Mouse (Mus musculus) myocyte (in vitro differentiated cells): Measurements from ENCODE around the gene Sap30bp.

ENCODE experiments used
- E2F4 ChIP-seq: IDR thresholded peaks from one replicate; pipeline ENCODE4 v1.6.1; 2011; ENCODE audit warnings: mild to moderate bottlenecking, control low read depth, moderate library complexity; ENCODE audit not compliant: insufficient read depth
- MAX ChIP-seq: IDR thresholded peaks from one replicate; pipeline ENCODE4 v1.6.1; 2011; ENCODE audit warnings: low read depth, mild to moderate bottlenecking, control low read depth
- MYOG ChIP-seq, 3 experiments: IDR thresholded peaks; one replicate each; pipeline ENCODE4 v1.6.1; 2011; ENCODE audit warnings: control low read depth in 2 of 3, low read depth in 2 of 3, mild to moderate bottlenecking in 2 of 3; ENCODE audit not compliant: insufficient read length in 2 of 3, control insufficient read depth in 1 of 3, insufficient read depth in 1 of 3
- POLR2A ChIP-seq: IDR thresholded peaks from one replicate; pipeline ENCODE4 v1.6.1; 2011; ENCODE audit warnings: low read depth, mild to moderate bottlenecking, control low read depth, moderate library complexity; ENCODE audit not compliant: insufficient read length
- POLR2AphosphoS2 ChIP-seq: IDR thresholded peaks from one replicate; pipeline ENCODE4 v1.6.1; 2011; ENCODE audit warnings: low read depth, control low read depth; ENCODE audit not compliant: insufficient read length
- TCF3 ChIP-seq: IDR thresholded peaks from one replicate; pipeline ENCODE4 v1.6.1; 2011; ENCODE audit warnings: low read depth, control low read depth; ENCODE audit not compliant: insufficient read length
- USF1 ChIP-seq: IDR thresholded peaks from one replicate; pipeline ENCODE4 v1.6.1; 2011; ENCODE audit warnings: low read depth, mild to moderate bottlenecking, control low read depth, moderate library complexity

DNA sequence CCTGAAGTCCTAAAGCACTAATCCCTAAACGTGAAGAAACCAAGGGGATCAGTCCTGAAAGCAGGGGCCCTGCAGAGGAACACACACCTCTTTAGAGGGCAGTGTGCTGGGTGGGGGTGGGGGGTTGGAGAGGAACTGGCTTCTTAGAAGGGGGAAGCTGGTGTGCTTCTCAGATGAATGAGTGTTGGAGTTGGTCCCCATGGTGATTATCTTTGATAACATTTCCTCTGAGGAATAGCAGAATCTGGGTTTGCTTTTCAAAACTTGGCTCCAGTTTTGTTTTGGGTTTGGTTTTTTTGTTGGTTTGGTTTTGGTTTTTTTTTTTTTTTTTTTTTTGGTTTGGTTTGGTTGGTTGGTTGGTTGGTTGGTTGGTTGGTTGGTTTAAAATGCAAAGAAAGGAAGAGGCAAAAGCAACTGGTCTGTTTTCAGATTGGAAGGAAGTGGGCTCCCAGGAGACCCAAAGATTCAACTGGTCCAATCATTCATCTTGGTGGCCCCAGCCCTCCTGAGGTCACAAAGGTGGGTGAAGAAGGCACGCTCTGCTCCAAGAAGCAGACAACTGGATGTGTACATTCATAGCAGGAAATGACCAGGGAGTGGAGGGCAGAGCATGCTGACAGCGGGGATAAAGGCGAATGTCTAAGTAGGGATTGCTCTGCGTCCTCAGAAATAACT is 35.8 kb downstream of the Sap30bp start:
- TF ChIP-seq POLR2A (no peak), E2F4 (no peak), POLR2AphosphoS2 (no peak), MYOG (IDR thresholded peaks at IDR 0.05; ENCODE audit: control insufficient read depth in 1 of 3, insufficient read depth in 1 of 3, insufficient read length in 2 of 3, low read depth in 2 of 3) (no peak), MAX (no peak), USF1 (no peak), TCF3 (no peak)
